Mouse (Mus musculus) olfactory bulb, adult 2 months (tissue): ENCODE data around the gene Prkag2.

Experiments used
- CTCF ChIP-seq: fragments of 200-500 bp; IDR thresholded peaks from 2 replicates; pipeline ENCODE4 v1.5.1; 2012; ENCODE audit warnings: low read depth, mild to moderate bottlenecking, low read length, moderate library complexity; ENCODE audit not compliant: insufficient read depth
- POLR2A ChIP-seq: fragments of 200-500 bp; IDR thresholded peaks from 2 replicates; pipeline ENCODE4 v1.6.1; 2012; ENCODE audit warnings: mild to moderate bottlenecking, low read depth, low read length, moderate library complexity; ENCODE audit not compliant: insufficient read depth

DNA sequence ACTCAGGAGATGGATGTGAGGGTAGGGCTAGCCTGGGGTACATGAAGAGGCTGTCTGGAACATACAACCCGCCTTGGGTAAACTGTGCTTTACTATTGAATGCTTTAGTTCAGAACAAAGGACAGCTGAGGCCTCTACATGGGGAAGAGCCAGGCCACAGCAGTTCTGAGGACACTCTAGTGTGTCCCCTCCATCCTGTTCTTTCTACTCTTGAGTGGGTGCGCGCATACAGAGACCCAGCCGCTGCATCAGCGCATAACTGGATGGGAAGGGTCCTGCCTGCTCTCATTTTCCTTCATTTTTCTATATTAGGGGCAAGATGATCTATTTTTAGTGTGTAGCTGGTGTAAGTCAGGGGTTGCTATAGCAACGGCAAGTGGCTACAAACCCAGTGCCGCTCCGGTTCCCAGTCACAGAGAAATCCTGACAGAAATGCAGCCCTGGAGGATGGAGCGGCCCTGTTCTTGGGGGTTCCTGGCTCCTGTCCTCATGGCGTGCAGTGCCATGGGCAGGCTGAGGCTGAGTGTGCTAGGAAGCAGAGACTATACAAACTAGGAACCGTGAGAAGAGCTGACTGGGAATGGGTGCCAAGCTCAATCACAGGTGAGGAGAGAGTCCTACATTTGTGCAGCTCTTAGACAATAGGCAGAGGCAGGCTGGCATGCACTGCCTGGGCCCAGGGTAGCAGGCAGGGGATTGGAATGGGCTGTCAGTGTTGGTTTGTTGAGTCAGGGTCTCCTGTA is 114.8 kb downstream of the Prkag2 start:
- TF ChIP-seq CTCF, result no peak
- 0 out of 2 replicates have a peak, but pooled peaks have one; percentile 5 for TF ChIP-seq POLR2A
